Mouse (Mus musculus): Measurements from ENCODE around the gene Taok2.
"Not testable (repeated sequence)": the region's sequence is repeated elsewhere in the genome, so short reads cannot be mapped to it uniquely, and the experiment has no call there.

Gene Taok2

DNA sequence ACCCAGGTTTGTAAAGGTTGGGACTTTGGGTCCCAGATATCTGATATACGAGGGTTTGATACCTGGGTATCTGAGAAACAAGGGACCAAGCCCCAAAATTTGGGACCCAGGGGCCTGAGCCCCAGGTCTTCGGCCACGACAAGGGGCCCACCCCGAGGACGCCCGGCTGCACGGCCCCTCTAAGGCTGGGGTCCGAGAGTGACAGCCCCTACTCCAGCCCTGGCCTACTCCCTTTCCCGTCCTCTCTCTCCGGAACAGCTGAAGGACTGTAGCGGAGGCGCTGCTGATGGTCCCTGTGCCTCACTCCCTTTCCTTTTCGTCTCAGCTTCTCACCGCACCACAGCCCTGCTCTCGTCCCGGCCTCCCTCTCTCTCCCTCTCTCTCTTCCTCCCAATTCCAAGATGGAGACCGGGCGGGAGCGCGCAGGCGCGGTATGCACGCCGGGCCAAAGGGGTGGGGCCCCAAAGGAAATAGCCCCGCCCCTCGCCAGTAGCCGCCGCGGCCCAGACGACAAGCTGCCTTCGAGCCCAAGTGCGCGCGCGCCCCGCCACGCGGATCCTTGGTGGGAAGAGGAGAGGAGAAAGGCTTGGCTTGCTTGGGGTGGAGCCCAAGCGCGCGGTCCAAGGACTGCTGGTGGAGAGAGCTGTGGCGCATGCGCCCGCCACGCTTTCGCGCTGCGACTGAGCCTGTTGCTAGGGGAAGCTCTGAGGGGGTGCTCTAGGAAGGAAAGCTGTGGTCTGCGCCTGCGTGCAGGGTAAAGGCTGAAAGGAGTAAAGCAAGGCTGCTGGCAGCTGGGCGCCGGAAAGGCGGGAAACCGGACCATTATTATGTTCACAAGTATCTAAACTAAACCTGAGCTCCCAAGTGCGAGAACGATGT is at the start of gene Taok2:
Gene Taok2 (minus strand): TSS at position 418 of the 879 bp plus-strand sequence.
- DNase-seq, result peak; percentile 95

GRCm38 (mm10) chr7:126932652-126933051 is 48.1 kb upstream of the Taok2 start:
- DNase-seq, result no peak

- no peak for DNase-seq
Measured at GRCm38 (mm10) chr7:126929046-126929445, 44.5 kb upstream of the Taok2 start.

DNA sequence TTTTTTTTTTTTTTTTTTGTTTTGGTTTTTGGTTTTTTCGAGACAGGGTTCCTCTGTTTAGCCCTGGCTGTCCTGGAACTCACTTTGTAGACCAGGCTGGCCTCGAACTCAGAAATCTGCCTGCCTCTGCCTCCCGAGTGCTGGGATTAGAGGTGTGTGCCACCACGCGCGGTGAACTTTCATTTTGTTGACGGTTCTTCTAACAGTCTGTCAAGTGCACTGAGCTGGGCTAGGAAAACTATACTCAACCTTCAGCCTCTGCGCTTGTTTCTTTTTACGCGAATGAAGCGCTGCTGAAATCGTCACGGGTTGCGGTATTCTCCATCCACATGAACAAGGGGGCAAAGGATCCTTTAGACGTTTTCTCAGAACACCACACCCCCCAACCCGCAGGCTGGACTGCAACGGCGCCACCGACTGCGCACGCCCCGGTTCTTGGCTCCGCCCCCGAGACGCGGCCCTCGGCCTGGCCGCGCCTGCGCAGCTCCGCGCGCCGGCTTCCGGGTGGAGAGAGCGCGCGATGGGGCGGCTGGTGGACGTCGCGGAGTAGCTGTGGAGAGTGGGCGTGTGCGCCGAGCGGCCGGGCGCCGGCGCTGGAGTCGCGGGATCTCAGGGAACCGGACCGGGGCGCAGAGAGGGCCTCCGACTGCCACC is 44.0 kb upstream of the Taok2 start, which contains the start of gene Kctd13:
Gene Kctd13 (plus strand): TSS at position 496 of the 654 bp plus-strand sequence.
- peak; percentile 97 for DNase-seq

GRCm38 (mm10) chr7:126926299-126926698 is 41.8 kb upstream of the Taok2 start:
- no peak for DNase-seq

- DNase-seq, result no peak
Measured at GRCm38 (mm10) chr7:126923999-126924398, 39.5 kb upstream of the Taok2 start.

DNA sequence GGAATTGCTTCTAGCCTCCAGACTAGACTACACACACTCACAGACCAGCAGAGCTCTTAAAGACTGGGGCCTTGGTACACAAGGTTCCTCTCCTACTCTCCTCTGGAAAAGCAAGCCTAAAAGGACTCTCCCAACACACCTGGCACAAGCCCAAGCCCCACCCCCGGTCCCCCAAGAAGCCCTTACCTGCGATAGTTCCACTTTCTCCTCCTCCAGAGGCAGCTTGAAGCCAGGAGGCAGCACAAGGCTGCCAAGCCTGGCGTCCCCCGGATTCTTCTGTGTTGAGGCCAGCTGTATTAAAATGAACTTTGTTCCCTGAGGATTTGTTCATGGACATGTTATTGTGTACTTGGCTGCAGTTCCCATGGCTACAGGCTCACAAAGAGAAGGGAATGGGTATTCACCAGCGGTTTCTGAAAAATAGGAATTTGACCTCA is 38.1 kb upstream of the Taok2 start, which contains the start of gene Tmem219:
Gene Tmem219 (minus strand): TSS at position 294 of the 437 bp plus-strand sequence.
- DNase-seq, result no peak

DNA sequence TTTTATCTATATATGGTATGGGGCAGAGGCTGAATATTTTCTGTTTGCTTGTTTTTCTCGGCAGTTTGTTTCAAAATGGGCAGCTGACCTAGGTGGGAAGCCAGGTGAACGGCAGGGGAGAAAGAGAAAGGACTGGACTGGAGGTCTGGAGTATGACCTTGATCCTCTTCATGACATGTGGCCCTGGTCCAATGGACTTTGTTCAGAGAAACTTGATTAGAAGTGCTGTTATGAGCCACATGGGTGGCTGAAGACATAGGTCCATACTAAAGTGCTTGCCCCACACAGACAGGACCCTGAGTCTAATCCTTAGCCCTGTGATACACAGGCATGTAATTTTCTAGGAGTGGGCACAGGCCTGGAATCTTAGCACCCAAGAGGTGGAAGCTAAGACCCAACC is 37.1 kb upstream of the Taok2 start:
- DNase-seq, result no peak

GRCm38 (mm10) chr7:126919973-126920372 is 35.5 kb upstream of the Taok2 start:
- no peak for DNase-seq

DNA sequence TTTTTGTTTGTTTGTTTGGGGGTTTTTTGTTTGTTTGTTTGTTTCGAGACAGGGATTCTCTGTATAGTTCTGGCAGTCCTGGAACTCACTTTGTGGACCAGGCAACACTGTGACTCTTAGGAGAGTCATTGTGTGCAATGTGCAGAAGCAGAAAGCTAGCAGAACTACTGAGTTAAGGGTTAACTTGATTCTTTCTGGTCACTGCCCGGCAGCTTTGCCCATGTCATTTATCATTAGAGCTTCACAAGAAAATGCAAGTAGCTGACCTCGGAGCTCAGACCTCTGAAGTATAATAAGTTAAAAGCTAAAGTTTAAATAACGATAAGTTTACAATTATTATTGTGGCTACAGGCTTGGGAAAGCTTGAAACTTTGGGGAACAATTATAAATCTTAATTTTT is 33.9 kb upstream of the Taok2 start:
- DNase-seq, result not testable (repeated sequence)

DNA sequence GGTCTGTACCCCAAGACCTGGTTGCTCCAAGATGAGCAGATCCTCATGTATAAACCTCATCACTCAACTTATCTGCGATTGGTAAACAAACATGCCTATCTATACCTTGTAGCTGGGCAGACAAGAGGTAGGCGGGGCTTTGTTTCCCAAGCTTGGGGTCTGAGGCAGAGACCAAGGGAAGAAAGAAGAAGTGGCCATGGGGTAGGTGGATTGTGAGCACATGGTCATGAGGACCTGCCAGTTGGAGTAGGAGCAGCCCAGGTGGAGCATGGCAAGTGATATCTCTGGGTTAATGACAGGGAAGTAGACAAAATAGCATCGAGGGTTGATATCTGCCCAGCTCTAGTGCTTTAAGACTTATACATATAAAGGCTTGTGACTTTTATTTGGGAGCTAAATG is 30.3 kb upstream of the Taok2 start:
- no peak for DNase-seq

DNA sequence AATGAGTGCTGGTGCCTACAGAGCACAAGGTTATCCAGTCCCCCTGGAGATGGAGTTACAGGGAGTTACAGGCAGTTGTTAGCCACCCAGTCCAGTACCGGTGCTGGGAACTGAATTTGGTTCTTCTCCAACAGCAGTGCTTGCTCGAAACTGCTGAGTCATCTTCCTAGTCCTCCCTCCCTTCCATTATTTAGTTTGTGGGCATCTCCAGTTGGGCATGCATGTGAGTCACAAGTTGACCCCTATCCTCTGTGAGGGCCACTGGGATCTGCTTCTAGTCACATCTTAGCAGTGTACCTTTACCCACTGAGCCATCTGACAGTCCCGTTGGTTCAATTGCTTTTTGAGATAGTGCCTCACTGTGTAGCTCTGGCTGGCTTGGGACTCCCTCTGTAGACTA is 21.1 kb upstream of the Taok2 start:
- DNase-seq, result no peak

DNA sequence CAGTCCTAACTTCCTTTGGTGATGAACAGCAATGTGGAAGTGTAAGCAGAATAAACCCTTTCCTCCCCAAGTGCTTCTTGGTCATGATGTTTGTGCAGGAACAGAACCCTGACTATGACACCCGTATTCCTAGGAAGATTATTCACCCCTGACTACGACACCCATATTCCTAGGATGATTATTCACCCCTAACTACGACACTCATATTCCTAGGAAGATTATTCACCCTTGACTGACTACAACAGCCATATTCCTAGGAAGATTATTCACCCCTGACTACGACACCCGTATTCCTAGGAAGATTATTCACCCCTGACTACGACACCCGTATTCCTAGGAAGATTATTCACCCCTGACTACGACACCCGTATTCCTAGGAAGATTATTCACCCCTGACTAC is 15.3 kb upstream of the Taok2 start:
- not testable (repeated sequence) for DNase-seq

DNA sequence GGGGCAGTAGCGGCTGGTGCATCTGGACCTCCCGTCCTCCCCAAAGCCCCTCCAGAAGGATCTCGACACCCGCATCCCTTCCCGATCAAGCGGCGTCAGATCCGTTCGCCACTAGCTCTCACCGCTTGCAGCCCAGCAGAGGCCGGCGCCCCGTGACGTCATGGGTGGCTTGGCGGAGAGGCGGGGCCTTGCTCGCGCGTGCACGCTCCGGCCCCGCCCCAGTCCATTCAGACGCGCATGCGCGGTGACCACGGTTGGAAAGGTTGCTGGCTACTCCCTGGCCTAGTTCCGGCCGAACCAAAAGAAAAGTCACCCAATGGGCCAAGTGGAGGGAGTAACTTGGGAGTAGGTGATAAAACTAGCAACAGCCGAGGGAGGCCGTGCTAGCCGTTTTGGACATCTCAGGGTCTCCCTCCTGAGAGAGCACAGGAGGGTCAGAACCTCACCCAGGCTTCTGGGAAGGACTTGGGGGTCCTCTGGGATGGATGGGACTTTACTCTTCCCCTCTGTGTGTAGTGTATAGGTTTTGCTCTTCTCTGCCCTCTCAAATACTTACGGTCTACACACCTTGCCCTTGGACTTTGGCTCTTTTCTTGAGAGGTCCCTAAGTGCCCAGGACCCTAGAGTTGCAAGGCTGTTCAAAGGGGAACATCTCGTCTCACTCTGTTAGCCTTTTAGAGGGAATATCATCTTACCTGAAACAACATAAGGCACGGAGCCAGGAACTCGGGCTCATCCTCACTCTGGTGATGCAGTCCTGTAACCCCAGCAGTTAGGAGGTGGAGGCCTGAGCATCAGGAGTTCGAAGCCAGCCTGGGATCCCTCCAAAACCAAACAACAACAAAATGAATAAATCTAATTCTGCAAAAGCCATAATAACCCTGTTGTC is 13.8 kb upstream of the Taok2 start:
- peak; percentile 94 for DNase-seq

DNA sequence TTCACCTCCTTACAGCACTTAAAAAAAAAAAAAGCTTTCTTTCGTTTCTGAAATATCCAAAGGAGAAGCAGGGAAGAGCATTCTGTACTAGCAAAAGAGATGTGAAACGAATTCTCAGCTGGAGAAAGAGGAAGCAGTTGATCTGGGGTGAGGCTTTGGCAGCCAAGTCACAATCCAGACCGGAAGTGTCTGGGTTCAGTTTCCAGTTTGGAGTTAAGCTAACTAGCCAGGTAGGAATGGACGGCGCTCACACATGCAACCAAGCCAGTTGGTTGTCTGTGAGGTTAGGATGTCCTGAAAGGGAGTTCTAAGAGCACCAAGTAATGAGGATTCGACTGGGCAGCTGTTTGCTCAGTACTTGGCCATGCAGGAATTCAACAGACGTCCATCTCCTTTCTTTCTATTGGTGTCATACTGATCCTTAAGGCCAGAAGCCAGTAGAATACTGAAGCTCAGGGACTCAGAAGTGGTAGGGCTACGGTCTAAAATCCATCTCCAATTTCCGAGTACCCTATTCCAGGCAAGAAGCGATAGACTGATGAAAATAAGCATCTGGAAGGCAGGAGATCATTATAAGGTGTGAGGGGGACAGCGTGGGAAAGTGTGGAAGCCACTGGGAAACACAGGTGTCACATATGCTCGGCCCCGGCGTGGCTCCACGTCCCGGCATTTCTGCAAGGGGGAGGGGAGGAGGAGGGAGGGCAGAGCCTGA is 13.0 kb upstream of the Taok2 start:
- DNase-seq, result peak; percentile 27

- no peak for DNase-seq
Measured at GRCm38 (mm10) chr7:126896912-126897311, 12.4 kb upstream of the Taok2 start.

DNA sequence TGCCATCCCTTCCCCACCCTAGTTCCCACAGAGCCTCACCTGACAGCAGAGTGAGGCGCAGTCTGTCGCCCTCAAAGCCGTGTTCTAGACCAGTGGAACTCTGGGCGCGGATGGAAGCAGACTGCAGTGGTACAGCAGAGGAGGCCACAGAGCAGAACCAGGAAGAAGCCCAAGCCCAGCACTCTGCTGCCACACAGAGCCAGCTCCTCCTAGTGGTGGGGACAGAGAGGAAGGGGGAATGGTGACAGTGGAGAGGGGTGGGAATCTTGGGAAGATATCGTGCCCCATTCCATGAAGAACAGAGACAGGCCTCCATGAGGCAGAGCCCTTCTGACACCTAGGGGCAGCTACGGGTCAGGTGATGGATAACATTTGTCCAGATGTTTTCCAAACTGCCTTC is 4.3 kb upstream of the Taok2 start:
- DNase-seq, result peak; percentile 40

- DNase-seq, result no peak
Measured at GRCm38 (mm10) chr7:126887281-126887680, 2.8 kb upstream of the Taok2 start.

DNA sequence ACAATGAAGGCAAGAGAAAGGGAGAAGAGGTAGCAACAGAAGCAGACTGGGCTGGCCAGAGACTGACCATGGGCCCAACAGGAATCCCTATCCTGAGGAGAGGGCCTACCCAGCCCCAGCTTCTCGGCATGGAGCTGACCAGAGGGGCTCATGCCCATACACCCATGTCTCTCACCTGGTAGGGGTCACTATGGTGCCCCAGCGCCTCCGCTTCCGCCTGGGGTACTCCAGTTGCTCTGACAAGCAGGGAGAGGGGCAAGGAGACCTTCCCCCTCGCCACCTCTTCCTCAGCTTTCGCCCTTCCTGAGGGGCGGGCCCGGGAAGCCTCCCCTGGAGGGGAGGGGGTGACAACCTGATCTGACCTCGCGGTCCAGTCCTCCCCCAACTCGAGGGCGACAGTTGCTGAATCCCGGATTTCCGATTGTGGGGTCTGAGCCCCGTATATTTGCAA is 747 bp downstream of the Taok2 start:
- peak; percentile 54 for DNase-seq

- no peak for DNase-seq
Measured at GRCm38 (mm10) chr7:126881040-126881439, 3.5 kb downstream of the Taok2 start.

DNA sequence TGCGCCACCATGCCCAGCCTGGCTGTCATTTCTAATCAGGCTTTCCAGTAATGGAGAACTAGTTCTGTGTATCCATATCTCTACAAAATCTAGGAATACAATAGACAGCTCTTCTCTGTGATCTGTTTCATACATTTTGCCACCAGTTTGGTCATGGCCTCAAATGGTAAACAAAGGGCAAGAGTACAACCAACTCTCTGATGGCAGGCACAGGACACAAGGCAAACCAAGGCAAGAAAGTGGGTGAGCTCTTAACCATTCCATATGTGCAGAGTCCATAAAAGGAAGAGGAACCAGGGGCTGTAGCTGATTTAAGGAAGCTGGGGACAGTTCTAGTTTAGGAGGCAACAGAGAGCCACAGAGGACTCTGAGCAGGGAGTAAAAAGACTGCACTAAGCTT is 7.3 kb downstream of the Taok2 start:
- no peak for DNase-seq

GRCm38 (mm10) chr7:126870520-126870891 is 14.0 kb downstream of the Taok2 start:
- no peak for DNase-seq
